Mouse (Mus musculus) thymus, adult 2 months (tissue): Measurements from ENCODE around the gene Wdr89. TPM values are rescaled to one million over a fixed set of nuclear protein-coding genes. Genes with fewer than 3 reads are reported as not detected.

Experiments used
- DNase-seq: peaks from one replicate; pipeline ENCODE4 v3.0.0; 2021
- H3K27ac ChIP-seq: fragments of 200-500 bp; 2 replicates; pipeline ENCODE4 v1.5.1; 2012; ENCODE audit warnings: low read length, control low read depth; ENCODE audit not compliant: control insufficient read depth, insufficient read depth
- H3K27me3 ChIP-seq: fragments of 200-500 bp; 2 replicates; pipeline ENCODE4 v1.6.1; 2012; ENCODE audit warnings: mild to moderate bottlenecking, low read length, moderate library complexity, mixed read lengths; ENCODE audit not compliant: control insufficient read depth, insufficient read depth
- H3K36me3 ChIP-seq: fragments of 200-500 bp; 2 replicates; pipeline ENCODE4 v1.6.1; 2012; ENCODE audit warnings: mild to moderate bottlenecking, low read length, moderate library complexity; ENCODE audit not compliant: control insufficient read depth, insufficient read depth
- H3K4me1 ChIP-seq: fragments of 200-500 bp; replicated peaks from 2 replicates; pipeline ENCODE4 v1.6.1; 2012; ENCODE audit warnings: low read length; ENCODE audit not compliant: control insufficient read depth, insufficient read depth
- H3K4me3 ChIP-seq: fragments of 200-500 bp; 2 replicates; pipeline ENCODE4 v1.5.1; 2012; ENCODE audit warnings: mild to moderate bottlenecking, low read length, control low read depth, moderate library complexity; ENCODE audit not compliant: control insufficient read depth, insufficient read depth
- CTCF ChIP-seq: fragments of 200-500 bp; IDR thresholded peaks from 2 replicates; pipeline ENCODE4 v1.5.1; 2012; ENCODE audit warnings: mild to moderate bottlenecking, control low read depth, low read length, moderate library complexity, borderline replicate concordance; ENCODE audit not compliant: control insufficient read depth, poor library complexity, insufficient read depth; ENCODE audit errors: extremely low read depth
- POLR2A ChIP-seq: fragments of 200-500 bp; IDR thresholded peaks from 2 replicates; pipeline ENCODE4 v1.6.1; 2012; ENCODE audit warnings: mild to moderate bottlenecking, low read length, control low read depth, moderate library complexity; ENCODE audit not compliant: control insufficient read depth, poor library complexity, insufficient read depth; ENCODE audit errors: extremely low read depth
- WGBS: fragments of 180-500 bp; shearing (Covaris S2); methylation state at CpG from one replicate; pipeline ENCODE4 v1.1.7; 2018; 5-methylcytosine and 5-hydroxymethylcytosine counted together
- polyA plus RNA-seq: library from polyadenylated mRNA; depleted of rRNA; stranded (reverse); fragments of >200 nt; gene quantifications from 2 replicates; pipeline ENCODE4 v1.2.3, GENCODE M21; 2012

The Wdr89 gene
- polyA plus RNA-seq, 1 experiment: 3.2 TPM

DNA sequence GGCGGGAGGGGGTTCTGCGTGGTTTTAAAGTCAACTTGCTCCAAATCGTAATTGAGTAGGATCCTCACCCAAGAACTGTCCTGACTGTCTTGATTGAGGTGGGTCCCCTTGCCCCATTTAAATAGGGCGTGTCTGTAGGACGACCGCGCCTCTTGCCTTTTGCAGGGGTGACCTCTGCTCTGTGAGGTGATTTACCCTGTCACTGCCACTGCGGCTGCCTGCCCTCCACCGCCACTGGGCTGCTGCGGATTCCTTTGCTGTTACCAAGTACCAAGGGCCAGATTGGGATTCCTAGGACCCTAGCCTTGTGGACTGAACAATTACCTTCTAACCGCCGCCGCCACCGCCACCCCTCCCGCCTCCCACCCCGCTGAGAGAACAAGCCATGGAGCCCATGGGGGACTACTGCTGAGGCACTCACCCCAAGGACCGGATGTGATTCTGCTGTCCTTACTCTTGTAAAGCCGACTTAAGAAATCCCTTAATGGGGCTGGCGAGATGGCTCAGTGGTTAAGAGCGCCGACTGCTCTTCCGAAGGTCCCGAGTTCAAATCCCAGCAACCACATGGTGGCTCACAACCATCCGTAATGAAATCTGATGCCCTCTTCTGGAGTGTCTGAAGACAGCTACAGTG is 53.1 kb downstream of the Wdr89 start:
- no peak for DNase-seq
- TF ChIP-seq CTCF (no peak), POLR2A (no peak)
- Histone ChIP-seq H3K36me3 (no peaks in the 10 kb centered on the region), H3K4me3 (no peak overlapping the region), H3K27me3 (0 out of 2 replicates have a peak, but pooled peaks cover 2% of the 10 kb centered on the region), H3K27ac (no peak overlapping the region), H3K4me1 (no peaks in the 10 kb centered on the region)
- WGBS: 36% methylated on average over 24 of the region's 24 CpGs

DNA sequence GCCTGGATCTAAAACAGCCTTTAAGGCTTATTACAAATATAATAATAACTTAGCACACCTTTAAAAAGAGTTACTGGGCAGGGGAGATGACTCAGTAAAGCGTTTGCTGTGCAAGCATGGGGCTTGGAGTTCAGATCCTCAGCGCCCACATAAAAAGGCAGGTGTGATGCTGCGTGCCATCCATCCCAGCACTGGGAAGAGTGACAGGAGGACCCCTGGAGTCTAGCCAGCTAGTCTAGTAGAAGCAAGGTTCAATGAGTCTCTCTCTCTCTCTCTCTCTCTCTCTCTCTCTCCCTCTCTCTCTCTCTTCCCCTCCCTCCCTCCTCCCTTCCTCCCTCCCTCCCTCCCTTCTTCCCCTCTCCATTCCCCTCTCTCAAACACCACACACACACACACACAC is 53.8 kb downstream of the Wdr89 start:
- Histone ChIP-seq H3K36me3 (no peaks in the 10 kb centered on the region), H3K27me3 (0 out of 2 replicates have a peak, but pooled peaks cover 2% of the 10 kb centered on the region), H3K4me1 (no peaks in the 10 kb centered on the region; the same call in 1 of the 2 replicates), H3K27ac (no peak overlapping the region), H3K4me3 (no peak overlapping the region)
- TF ChIP-seq CTCF: no peak
- TF ChIP-seq POLR2A: no peak
- WGBS: 65% methylated on average over 3 of the region's 3 CpGs
- no peak for DNase-seq

DNA sequence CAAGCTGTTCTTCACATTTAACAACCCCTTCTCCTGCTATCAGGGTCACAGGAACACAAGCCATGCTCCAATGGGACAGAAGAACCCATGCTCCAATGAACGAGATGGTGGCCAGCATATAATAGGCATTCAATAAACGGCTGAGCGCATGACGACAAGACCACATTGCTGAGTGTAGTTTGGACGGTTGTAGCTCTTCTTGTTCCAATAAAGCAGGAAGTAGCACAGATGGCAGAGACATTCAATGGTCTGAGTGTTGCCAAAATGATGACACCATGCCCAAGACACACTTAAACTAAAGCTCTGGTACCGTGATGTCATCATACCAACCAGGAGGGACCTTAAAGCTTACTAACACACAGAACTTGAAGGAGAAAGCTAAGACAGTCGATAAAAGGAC is 56.6 kb downstream of the Wdr89 start:
- Histone ChIP-seq H3K27ac (no peak overlapping the region), H3K4me3 (no peak overlapping the region), H3K4me1 (no peaks in the 10 kb centered on the region; the same call in 1 of the 2 replicates), H3K36me3 (no peaks in the 10 kb centered on the region), H3K27me3 (0 out of 2 replicates have a peak, but pooled peaks cover 2% of the 10 kb centered on the region)
- TF ChIP-seq CTCF (no peak), POLR2A (no peak)
- WGBS: 68% methylated on average over 7 of the region's 7 CpGs
- DNase-seq: no peak

DNA sequence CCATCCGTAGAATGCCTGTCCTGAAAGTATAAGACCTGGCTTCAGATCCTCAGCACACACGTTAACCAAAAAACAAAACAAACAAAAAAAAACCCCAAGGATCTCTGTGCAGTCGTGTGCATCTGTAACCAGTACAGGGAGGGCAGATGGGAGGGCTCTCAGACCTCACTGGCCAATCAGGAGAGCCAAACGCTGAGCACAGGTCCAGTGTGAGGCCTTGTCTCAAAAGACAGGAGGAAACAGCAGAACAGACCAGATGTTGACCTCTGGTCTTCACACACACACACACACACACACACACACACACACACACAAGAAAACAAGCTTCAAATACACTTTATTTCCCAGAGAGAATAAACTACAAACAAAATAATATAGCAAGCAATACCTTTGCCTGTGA is 69.8 kb downstream of the Wdr89 start:
- 58% methylated on average over 4 of the region's 4 CpGs for WGBS
- peaks cover 2% of the 10 kb centered on the region; the same call in 1 of the 2 replicates for H3K4me1 ChIP-seq
- no peaks in the 10 kb centered on the region for H3K27me3 ChIP-seq
- H3K4me3 ChIP-seq: no peak overlapping the region
- no peak for DNase-seq
- no peaks in the 10 kb centered on the region for H3K36me3 ChIP-seq
- TF ChIP-seq CTCF (no peak), POLR2A (no peak)
- H3K27ac ChIP-seq: no peak overlapping the region

DNA sequence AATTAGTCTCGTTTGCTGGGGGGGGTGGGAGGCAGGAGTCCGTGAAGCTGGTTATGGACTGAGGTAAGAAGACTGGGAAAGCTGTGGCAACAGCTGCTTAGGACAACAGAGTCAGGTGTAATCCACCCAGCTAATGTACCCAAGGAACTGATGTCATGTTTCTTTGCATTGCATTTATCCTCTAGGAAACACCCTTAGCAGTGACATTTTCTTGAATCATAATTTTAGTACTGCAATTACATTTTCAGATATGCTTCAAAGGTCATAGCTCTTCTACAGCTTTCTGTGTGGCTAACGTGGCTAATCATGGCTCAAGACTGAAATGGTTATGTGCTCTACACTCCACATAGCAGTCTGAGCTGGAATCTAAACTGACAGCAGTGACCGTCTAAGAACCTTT is 70.3 kb downstream of the Wdr89 start:
- peaks cover 3% of the 10 kb centered on the region for H3K4me1 ChIP-seq
- no peaks in the 10 kb centered on the region for H3K36me3 ChIP-seq
- H3K27me3 ChIP-seq: no peaks in the 10 kb centered on the region
- H3K4me3 ChIP-seq: no peak overlapping the region
- no peak overlapping the region for H3K27ac ChIP-seq
- no peak for DNase-seq
- 94% methylated on average over 4 of the region's 4 CpGs for WGBS
- TF ChIP-seq CTCF (no peak), POLR2A (no peak)

DNA sequence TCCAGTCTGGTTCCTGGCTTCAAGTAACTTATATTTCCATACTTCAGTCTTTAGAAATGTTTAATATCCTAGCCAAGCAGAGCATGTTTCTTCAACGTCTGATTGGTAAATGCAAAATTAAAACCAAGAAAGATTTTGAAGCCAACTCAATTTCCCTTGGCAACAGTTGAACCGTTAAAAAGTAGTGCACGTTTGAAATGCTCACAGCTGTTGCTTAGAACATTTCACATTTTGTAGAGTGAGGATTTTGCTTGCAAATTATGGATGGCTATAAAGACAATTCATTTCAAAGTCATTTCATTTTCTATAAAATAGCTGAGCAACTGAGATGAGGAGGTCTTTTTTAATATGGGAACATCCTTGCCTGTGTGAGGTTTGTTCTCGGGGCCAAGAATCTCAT is 71.6 kb downstream of the Wdr89 start:
- WGBS: 94% methylated on average over 4 of the region's 4 CpGs

More for the DNA sequence above, 71.6 kb downstream of the Wdr89 start:
- H3K27me3 ChIP-seq: no peaks in the 10 kb centered on the region
- H3K4me1 ChIP-seq: peaks cover 5% of the 10 kb centered on the region
- H3K4me3 ChIP-seq: no peak overlapping the region
- no peak for TF ChIP-seq CTCF
- no peak for TF ChIP-seq POLR2A
- H3K36me3 ChIP-seq: peaks cover 4% of the 10 kb centered on the region
- DNase-seq: no peak
- no peak overlapping the region for H3K27ac ChIP-seq
